Mouse (Mus musculus) CH12.LX (cell line): ENCODE results near the gene Lsp1. TPM values are rescaled to one million over a fixed set of nuclear protein-coding genes. Genes with fewer than 3 reads are reported as not detected.

ENCODE experiments used
- DNase-seq: peaks from one replicate; pipeline ENCODE4 v3.0.0-alpha.2; 2013; ENCODE audit errors: extremely low read depth
- H3K27ac ChIP-seq: 2 replicates; pipeline ENCODE4 v1.5.1; 2012; ENCODE audit warnings: low read depth, mild to moderate bottlenecking, control low read depth, moderate library complexity; ENCODE audit not compliant: insufficient read depth
- H3K27me3 ChIP-seq: replicated peaks from 2 replicates; pipeline ENCODE3; 2012; ENCODE audit warnings: inconsistent platforms
- H3K36me3 ChIP-seq, 2 experiments: replicated peaks in 1 of 2; 2 replicates each; pipeline versions ENCODE3 to v1.6.1; 2012; ENCODE audit warnings: inconsistent platforms in 1 of 2, low read length in 1 of 2, mild to moderate bottlenecking in 1 of 2, mixed read lengths in 1 of 2, moderate library complexity in 1 of 2; ENCODE audit not compliant: control insufficient read depth in 1 of 2, insufficient read depth in 1 of 2
- H3K4me1 ChIP-seq, 2 experiments: 2 replicates each; pipeline ENCODE4 v1.6.1; 2012; ENCODE audit warnings: inconsistent platforms in 1 of 2, moderate library complexity in 1 of 2; ENCODE audit not compliant: insufficient read depth in 2 of 2, control insufficient read depth in 1 of 2
- H3K4me2 ChIP-seq: 2 replicates; pipeline ENCODE4 v1.6.1; 2012; ENCODE audit warnings: low read depth, mild to moderate bottlenecking, control low read depth; ENCODE audit not compliant: poor library complexity, insufficient read depth, severe bottlenecking
- H3K4me3 ChIP-seq, 3 experiments: fragments of 150-350 bp in 1 of 3; sonication (generic) in 1 of 3; replicated peaks in 1 of 3; 2 replicates each; pipeline versions ENCODE3 to v1.5.1; 2011 to 2012; ENCODE audit warnings: low read depth in 2 of 3, low read length in 2 of 3, mild to moderate bottlenecking in 2 of 3, moderate library complexity in 2 of 3, control low read depth in 1 of 3, improper control_type of control experiment in 1 of 3, inconsistent platforms in 1 of 3, mixed read lengths in 1 of 3; ENCODE audit not compliant: poor library complexity in 1 of 3
- H3K79me2 ChIP-seq: replicated peaks from 2 replicates; pipeline ENCODE4 v1.6.1; 2012; ENCODE audit warnings: mild to moderate bottlenecking, moderate library complexity; ENCODE audit not compliant: control insufficient read depth, poor library complexity, insufficient read depth, severe bottlenecking; ENCODE audit errors: extremely low read depth
- H3K9ac ChIP-seq: 2 replicates; pipeline ENCODE4 v1.6.1; 2012; ENCODE audit warnings: low read depth, mild to moderate bottlenecking, control low read depth, moderate library complexity; ENCODE audit not compliant: insufficient read depth
- H3K9me3 ChIP-seq: replicated peaks from 2 replicates; pipeline ENCODE3; 2012; ENCODE audit warnings: low read length, inconsistent platforms, mixed read lengths
- BHLHE40 ChIP-seq: IDR thresholded peaks from 2 replicates; pipeline ENCODE4 v1.6.1; 2011; ENCODE audit warnings: mild to moderate bottlenecking, low read depth, low read length, improper control_type of control experiment
- CHD1 ChIP-seq: IDR thresholded peaks from 2 replicates; pipeline ENCODE4 v1.6.1; 2012; ENCODE audit warnings: low read depth, low read length, improper control_type of control experiment, inconsistent platforms
- E2F4 ChIP-seq: IDR thresholded peaks from 2 replicates; pipeline ENCODE4 v1.6.1; 2011; ENCODE audit warnings: low read depth, low read length, improper control_type of control experiment; ENCODE audit not compliant: insufficient replicate concordance
- ELF1 ChIP-seq: IDR thresholded peaks from 2 replicates; pipeline ENCODE4 v1.6.1; 2014; ENCODE audit warnings: low read depth, mild to moderate bottlenecking, inconsistent platforms, low read length, improper control_type of control experiment
- ETS1 ChIP-seq: conservative IDR thresholded peaks from 2 replicates; pipeline ENCODE4 v1.6.1; 2012; ENCODE audit warnings: low read depth, mild to moderate bottlenecking, inconsistent platforms, low read length, improper control_type of control experiment, moderate library complexity
- GABPA ChIP-seq: IDR thresholded peaks from 2 replicates; pipeline ENCODE4 v1.6.1; 2012; ENCODE audit warnings: low read depth, low read length, improper control_type of control experiment, inconsistent platforms; ENCODE audit not compliant: insufficient replicate concordance
- IRF4 ChIP-seq: IDR thresholded peaks from 2 replicates; pipeline ENCODE4 v1.6.1; 2014; ENCODE audit warnings: low read depth, mild to moderate bottlenecking, inconsistent platforms, low read length, improper control_type of control experiment
- JUN ChIP-seq: IDR thresholded peaks from 2 replicates; pipeline ENCODE4 v1.6.1; 2011; ENCODE audit warnings: low read depth, mild to moderate bottlenecking, low read length, improper control_type of control experiment, moderate library complexity; ENCODE audit not compliant: insufficient read depth
- JUND ChIP-seq: conservative IDR thresholded peaks from 2 replicates; pipeline ENCODE4 v1.6.1; 2011; ENCODE audit warnings: low read depth, low read length, improper control_type of control experiment
- MAFK ChIP-seq: IDR thresholded peaks from 2 replicates; pipeline ENCODE4 v1.6.1; 2011; ENCODE audit warnings: low read length, improper control_type of control experiment; ENCODE audit not compliant: insufficient replicate concordance
- MAX ChIP-seq: IDR thresholded peaks from 2 replicates; pipeline ENCODE4 v1.6.1; 2011; ENCODE audit warnings: low read length, improper control_type of control experiment
- MAZ ChIP-seq: IDR thresholded peaks from 2 replicates; pipeline ENCODE4 v1.6.1; 2012; ENCODE audit warnings: low read depth, mild to moderate bottlenecking, inconsistent platforms, low read length, improper control_type of control experiment, moderate library complexity
- MEF2A ChIP-seq: IDR thresholded peaks from 2 replicates; pipeline ENCODE4 v1.6.1; 2014; ENCODE audit warnings: low read depth, mild to moderate bottlenecking, inconsistent platforms, low read length, improper control_type of control experiment, borderline replicate concordance
- MYC ChIP-seq: IDR thresholded peaks from 2 replicates; pipeline ENCODE4 v1.6.1; 2011; ENCODE audit warnings: low read depth, mild to moderate bottlenecking, improper control_type of control experiment, low read length
- NELFE ChIP-seq: IDR thresholded peaks from 2 replicates; pipeline ENCODE4 v1.6.1; 2011; ENCODE audit warnings: low read depth, low read length, improper control_type of control experiment
- PAX5 ChIP-seq: IDR thresholded peaks from 2 replicates; pipeline ENCODE4 v1.6.1; 2012; ENCODE audit warnings: low read length, inconsistent platforms, mixed read lengths
- POLR2A ChIP-seq: IDR thresholded peaks from 2 replicates; pipeline ENCODE4 v1.6.1; 2011; ENCODE audit warnings: low read depth, mild to moderate bottlenecking, improper control_type of control experiment, low read length
- RAD21 ChIP-seq: IDR thresholded peaks from 2 replicates; pipeline ENCODE4 v1.6.1; 2011; ENCODE audit warnings: low read depth, mild to moderate bottlenecking, low read length, improper control_type of control experiment, moderate library complexity
- SIN3A ChIP-seq: IDR thresholded peaks from 2 replicates; pipeline ENCODE4 v1.6.1; 2012; ENCODE audit warnings: low read length, improper control_type of control experiment, inconsistent platforms
- SMC3 ChIP-seq: IDR thresholded peaks from 2 replicates; pipeline ENCODE4 v1.6.1; 2011; ENCODE audit warnings: low read depth, low read length, improper control_type of control experiment
- TBP ChIP-seq: conservative IDR thresholded peaks from 2 replicates; pipeline ENCODE4 v1.6.1; 2011; ENCODE audit warnings: low read depth, low read length, improper control_type of control experiment
- TCF12 ChIP-seq: IDR thresholded peaks from 2 replicates; pipeline ENCODE4 v1.6.1; 2014; ENCODE audit warnings: low read depth, mild to moderate bottlenecking, inconsistent platforms, low read length, improper control_type of control experiment
- UBTF ChIP-seq: IDR thresholded peaks from 2 replicates; pipeline ENCODE4 v1.6.1; 2012; ENCODE audit warnings: low read depth, mild to moderate bottlenecking, inconsistent platforms, low read length, improper control_type of control experiment, moderate library complexity
- ZC3H11A ChIP-seq: IDR thresholded peaks from 2 replicates; pipeline ENCODE4 v1.6.1; 2012; ENCODE audit warnings: low read depth, mild to moderate bottlenecking, inconsistent platforms, low read length, improper control_type of control experiment
- ZKSCAN1 ChIP-seq: IDR thresholded peaks from 2 replicates; pipeline ENCODE4 v1.6.1; 2012; ENCODE audit warnings: low read depth, inconsistent platforms, low read length, improper control_type of control experiment, borderline replicate concordance
- ZNF384 ChIP-seq: IDR thresholded peaks from 2 replicates; pipeline ENCODE4 v1.6.1; 2012; ENCODE audit warnings: low read depth, low read length, improper control_type of control experiment, inconsistent platforms
- dilution Hi-C: fragments of 300-500 bp; cut with MboI; formaldehyde crosslinking; loops from 2 replicates; pipeline ENCODE4 v1.14.3; 2020; ENCODE audit warnings: low sequenced_read_pairs; ENCODE audit not compliant: extremely low pct_unique_long_range_greater_than_20kb, extremely low pct_ligation_motif_present
- in situ Hi-C: fragments of 300-500 bp; cut with MboI; formaldehyde crosslinking; loops from 3 replicates; pipeline ENCODE4 v1.14.3; 2019; ENCODE audit warnings: low sequenced_read_pairs, low pct_ligation_motif_present, low pct_unique_long_range_greater_than_20kb, mixed read lengths
- polyA plus RNA-seq: library from polyadenylated mRNA; unstranded; fragments of >175 nt; gene quantifications from 2 replicates; pipeline ENCODE4 v1.2.1, GENCODE M21; 2012; ENCODE audit warnings: low read depth; ENCODE audit not compliant: insufficient read length
- total RNA-seq, 2 experiments: library from RNA; depleted of rRNA; stranded (reverse); fragments of 300-350 nt in 1 of 2; fragments of >200 nt in 1 of 2; gene quantifications; 2 replicates each; pipeline ENCODE4 v1.2.3; 2012 to 2014

Gene Lsp1
- total and polyA plus RNA-seq, 3 experiments, result 364 to 715 (median 367) TPM

GRCm38 (mm10) chr7:142445324-142445723, 15.3 kb upstream of the Lsp1 start:
- no peaks in the 10 kb centered on the region for H3K79me2 ChIP-seq
- dilution Hi-C loops, result no loop called here
- no peak for DNase-seq
- no peak overlapping the region for H3K9ac ChIP-seq
- no peak overlapping the region for H3K4me3 ChIP-seq
- TF ChIP-seq TBP, result no peak
- TF ChIP-seq RAD21, result no peak
- no peak for TF ChIP-seq BHLHE40
- no peak for TF ChIP-seq MAFK
- TF ChIP-seq ETS1, result no peak
- no peak for TF ChIP-seq SIN3A
- no peak for TF ChIP-seq MAX
- TF ChIP-seq POLR2A, result no peak
- no peak for TF ChIP-seq JUN
- no peak for TF ChIP-seq UBTF
- no peak for TF ChIP-seq MEF2A
- no peak for TF ChIP-seq ELF1
- TF ChIP-seq SMC3, result no peak
- no peak for TF ChIP-seq E2F4
- TF ChIP-seq ZNF384, result no peak
- TF ChIP-seq ZC3H11A, result no peak
- TF ChIP-seq NELFE, result no peak
- TF ChIP-seq, all 38 proteins: peak for 0
- Histone ChIP-seq H3K4me2 (no peak overlapping the region), H3K4me1 (peaks cover 37 to 55% of the 10 kb centered on the region in 2 experiments), H3K27ac (no peak overlapping the region), H3K9me3 (no peaks in the 10 kb centered on the region), H3K36me3 (peaks cover 0 to 16% of the 10 kb centered on the region in 2 experiments), H3K27me3 (no peaks in the 10 kb centered on the region)
- in situ Hi-C loops, result no loop called here

- H3K27ac ChIP-seq, result no peak overlapping the region
- no peak overlapping the region for H3K9ac ChIP-seq
- DNase-seq, result no peak
- peaks cover 0 to 16% of the 10 kb centered on the region in 2 experiments for H3K36me3 ChIP-seq
- H3K4me3 ChIP-seq, result no peak overlapping the region
- H3K27me3 ChIP-seq, result no peaks in the 10 kb centered on the region
- no peak overlapping the region for H3K4me2 ChIP-seq
- in situ Hi-C loops (no loop called here), dilution Hi-C loops (no loop called here)
- TF ChIP-seq BHLHE40 (no peak), TCF12 (no peak), E2F4 (no peak), MAX (no peak), POLR2A (no peak), MYC (no peak), GABPA (no peak), JUND (no peak), ZKSCAN1 (no peak), CHD1 (no peak), MAZ (no peak), IRF4 (no peak), ZNF384 (no peak), ETS1 (no peak), SMC3 (no peak), MEF2A (no peak), PAX5 (no peak), NELFE (no peak), RAD21 (no peak)
- TF ChIP-seq, all 38 proteins: peak for 0
- no peaks in the 10 kb centered on the region for H3K9me3 ChIP-seq
- H3K79me2 ChIP-seq, result no peaks in the 10 kb centered on the region
- peaks cover 30 to 46% of the 10 kb centered on the region in 2 experiments for H3K4me1 ChIP-seq
Measured at GRCm38 (mm10) chr7:142446264-142446663, 14.3 kb upstream of the Lsp1 start.
